Mouse (Mus musculus): ENCODE measurements at regions not wholly inside any gene's neighbourhood (a gene's known extent, or its start where the extent isn't known, plus 50 kb on each side); places are given as distances from the start of the nearest gene placed in this dataset.
A peak's percentile ranks its signal among the peaks of the same experiment; 100 is the strongest.

- peak; percentile 45 for DNase-seq (ENCODE audit: low spot score)
Observed at GRCm38 (mm10) chr19:52321626-52322025, 57.5 kb downstream of the Ins1 start.

GRCm38 (mm10) chr19:52331398-52331797 is 67.3 kb downstream of the Ins1 start:
- DNase-seq (ENCODE audit: low spot score) = no peak

- no peak for DNase-seq (ENCODE audit: low spot score)
Observed at GRCm38 (mm10) chr19:52355175-52355574, 91.1 kb downstream of the Ins1 start.

- DNase-seq (ENCODE audit: low spot score) = no peak
Observed at GRCm38 (mm10) chr19:52374892-52375578, 110.9 kb downstream of the Ins1 start.

- no peak for DNase-seq (ENCODE audit: low spot score)
Observed at GRCm38 (mm10) chr19:52406653-52407052, 142.6 kb downstream of the Ins1 start.

- DNase-seq (ENCODE audit: low spot score) = no peak
Observed at GRCm38 (mm10) chr19:52428768-52429167, 164.7 kb downstream of the Ins1 start.

- no peak for DNase-seq (ENCODE audit: low spot score)
Observed at GRCm38 (mm10) chr19:52442523-52442922, 178.4 kb downstream of the Ins1 start.

GRCm38 (mm10) chr19:52448931-52449330 is 184.8 kb downstream of the Ins1 start:
- DNase-seq (ENCODE audit: low spot score) = no peak

GRCm38 (mm10) chr19:52449392-52449791 is 185.3 kb downstream of the Ins1 start:
- DNase-seq (ENCODE audit: low spot score) = no peak
